24 mouse cellular contexts compared by ENCODE assay signal in genomic region chr4:70420202-70420601, GRCm38 (mm10).
"Had no signal": no experiment of that assay in that cellular context is flagged by ENCODE, and none has a peak within 500 bp of the region (broad histone marks: within the 10 kb centered on the region; RNA-seq: fewer than 3 reads in every experiment).

No protein-coding gene starts in this region.

- H3K9me3 ChIP-seq: heart, embryonic 10.5 days; heart, embryonic 12.5 days; hindbrain, embryonic 13.5 days; hindbrain, embryonic 15.5 days; kidney, embryonic 15.5 days; limb, embryonic 13.5 days; limb, embryonic 15.5 days; liver, embryonic 12.5 days had no signal

- H3K27ac ChIP-seq: heart, embryonic 10.5 days; hindbrain, embryonic 13.5 days; hindbrain, embryonic 15.5 days; hindbrain, postnatal 0 days; kidney, embryonic 15.5 days; kidney, postnatal 0 days; limb, embryonic 13.5 days; limb, embryonic 15.5 days; liver, embryonic 12.5 days had no signal

- H3K27me3 ChIP-seq: heart, embryonic 12.5 days; hindbrain, embryonic 13.5 days; hindbrain, embryonic 15.5 days; kidney, embryonic 15.5 days; limb, embryonic 13.5 days; limb, embryonic 15.5 days; liver, embryonic 12.5 days had no signal

- DNase-seq: forebrain, postnatal 0 days; gastrocnemius, postnatal 14 days; gastrocnemius, postnatal 36 days; heart, adult 18-20 months; heart, postnatal 10 days; kidney, adult 11 months; kidney, adult 2 months; kidney, adult 9 months; kidney, postnatal 14 days; kidney, postnatal 36 days; layer of hippocampus, adult 9-11 months; layer of hippocampus, postnatal 36 days; left cerebral cortex, postnatal 4 days had no signal

- H3K9ac ChIP-seq: forebrain, postnatal 0 days; heart, embryonic 12.5 days; hindbrain, embryonic 13.5 days; hindbrain, embryonic 15.5 days; kidney, embryonic 15.5 days; limb, embryonic 13.5 days; limb, embryonic 15.5 days; liver, embryonic 12.5 days had no signal

- ATAC-seq: forebrain, postnatal 0 days; hindbrain, postnatal 0 days; intestine, embryonic 16.5 days; liver, embryonic 12.5 days had no signal

- H3K36me3 ChIP-seq: heart, embryonic 10.5 days; heart, embryonic 12.5 days; hindbrain, embryonic 13.5 days; hindbrain, embryonic 15.5 days; kidney, embryonic 15.5 days; limb, embryonic 13.5 days; limb, embryonic 15.5 days; liver, embryonic 12.5 days had no signal

- H3K4me3 ChIP-seq: heart, embryonic 10.5 days; heart, embryonic 12.5 days; hindbrain, embryonic 13.5 days; hindbrain, embryonic 15.5 days; kidney, embryonic 15.5 days; limb, embryonic 13.5 days; limb, embryonic 15.5 days; liver, embryonic 12.5 days had no signal

- H3K4me2 ChIP-seq: heart, embryonic 12.5 days; hindbrain, embryonic 13.5 days; hindbrain, embryonic 15.5 days; kidney, embryonic 15.5 days; limb, embryonic 13.5 days; limb, embryonic 15.5 days; liver, embryonic 12.5 days had no signal

- H3K4me1 ChIP-seq: heart, embryonic 10.5 days; heart, embryonic 12.5 days; hindbrain, embryonic 13.5 days; hindbrain, embryonic 15.5 days; kidney, embryonic 15.5 days; limb, embryonic 13.5 days; limb, embryonic 15.5 days; liver, embryonic 12.5 days had no signal
